Mouse (Mus musculus): ENCODE results near the gene Rbfox3. TPM values are rescaled to one million over a fixed set of nuclear protein-coding genes. Genes with fewer than 3 reads are reported as not detected.
A peak's percentile ranks its signal among the peaks of the same experiment; 100 is the strongest.

The Rbfox3 gene
- total RNA-seq, 2 experiments from 2014 or later: 3.4 to 4.3 TPM

DNA sequence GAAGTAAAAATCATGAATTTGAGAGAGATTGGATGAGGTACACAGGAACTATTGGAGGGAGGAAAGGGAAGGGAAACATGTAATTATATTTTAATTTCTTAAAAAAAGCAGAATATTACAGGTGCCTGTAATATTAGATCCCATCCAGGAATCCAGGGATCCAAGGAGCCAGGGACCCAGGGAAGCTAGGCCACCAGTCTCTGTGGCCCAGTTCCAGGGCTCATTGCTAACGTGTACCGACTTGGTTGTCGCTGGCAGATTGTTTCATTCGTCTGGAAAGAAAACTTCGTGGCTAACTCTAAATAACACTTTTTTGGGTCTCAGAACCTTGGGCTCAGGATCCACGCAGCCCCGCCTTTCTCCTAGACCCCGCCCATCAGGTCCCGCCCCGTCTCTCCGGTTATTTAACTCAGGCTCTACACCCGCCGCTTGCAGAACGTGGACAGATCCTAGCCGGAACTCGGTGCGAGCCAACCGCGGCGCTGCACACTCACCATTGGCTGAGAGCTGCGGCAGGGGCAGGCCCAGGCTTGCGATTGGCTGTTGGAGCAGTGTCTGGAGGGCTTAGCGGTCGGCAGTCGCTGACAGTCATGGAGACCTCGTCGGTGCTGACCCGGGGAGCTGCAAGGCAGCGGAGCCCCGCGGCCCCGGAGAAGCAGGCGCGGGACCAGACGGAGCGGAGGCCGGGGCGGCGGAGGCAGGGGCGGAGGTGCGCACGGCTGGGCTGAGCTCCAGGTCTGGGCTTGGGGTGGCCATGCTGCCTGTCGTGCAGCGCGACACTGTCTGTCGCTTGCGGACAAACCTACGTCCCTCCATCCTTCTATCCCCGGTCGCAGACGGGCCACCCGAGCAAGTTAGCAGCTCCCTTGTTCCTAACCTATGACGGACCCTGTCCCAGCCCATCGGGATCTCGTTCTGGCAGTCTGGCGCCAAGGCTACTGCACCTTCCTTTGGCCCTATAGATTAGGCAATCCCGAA is 434.7 kb downstream of the Rbfox3 start, which contains the start of gene Engase:
Gene Engase, plus strand, starts transcription at position 434 of the 978 bp plus-strand sequence.
- DNase-seq: peak; percentile 98

DNA sequence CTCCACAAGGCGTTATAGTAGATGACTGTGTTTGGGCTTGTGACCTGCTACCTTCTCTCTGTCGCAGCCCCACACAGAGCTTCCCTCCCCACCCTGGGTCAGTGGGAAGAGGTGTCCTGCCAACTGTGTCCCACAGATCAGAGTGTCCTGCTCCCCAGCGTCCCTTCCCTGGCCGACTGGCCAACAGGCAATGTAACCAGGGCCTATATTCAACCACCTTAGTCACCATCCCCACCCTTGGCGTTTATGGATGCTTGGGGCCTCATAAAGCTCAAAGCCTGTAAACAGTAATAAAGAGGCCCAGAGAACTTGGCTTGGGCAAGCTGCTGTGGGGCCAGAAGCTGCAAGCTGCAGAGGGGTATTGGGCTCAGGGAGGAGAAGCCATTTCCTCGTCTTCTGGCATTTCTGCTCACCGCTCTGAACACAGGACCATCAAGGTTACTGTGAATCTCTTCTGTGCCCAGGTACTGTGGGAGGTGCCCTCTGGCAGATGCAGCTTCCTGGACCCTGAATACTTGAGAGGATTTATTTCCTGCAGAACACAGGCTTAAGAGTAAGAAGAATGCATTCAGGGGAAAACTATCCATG is 435.8 kb downstream of the Rbfox3 start:
- DNase-seq: no peak

GRCm38 (mm10) chr11:118473842-118474500 is 437.4 kb downstream of the Rbfox3 start:
- DNase-seq: no peak

GRCm38 (mm10) chr11:118473161-118473560 is 438.2 kb downstream of the Rbfox3 start:
- DNase-seq: no peak

DNA sequence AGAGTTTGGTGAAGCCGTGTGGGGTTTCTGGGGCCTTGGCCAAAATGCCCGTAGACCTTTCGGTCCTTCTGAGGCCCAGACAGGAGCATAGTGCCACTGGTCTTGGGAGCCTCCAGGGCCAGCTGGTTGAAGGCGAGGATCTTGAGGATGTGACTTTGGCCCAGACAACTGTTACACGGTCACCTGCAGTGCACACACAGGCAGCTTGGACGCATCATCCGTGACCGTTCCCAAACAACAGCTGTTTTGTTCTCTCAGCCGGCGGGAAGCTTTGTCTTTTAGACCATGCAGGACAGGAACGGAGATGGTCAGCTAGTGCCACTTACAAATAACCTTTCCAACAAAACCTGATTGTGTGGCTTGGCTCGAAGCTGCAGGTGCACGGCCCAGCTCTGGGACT is 439.7 kb downstream of the Rbfox3 start:
- DNase-seq: no peak

- no peak for DNase-seq
These were observed 441.0 kb downstream of the Rbfox3 start for GRCm38 (mm10) chr11:118470234-118470966.

DNA sequence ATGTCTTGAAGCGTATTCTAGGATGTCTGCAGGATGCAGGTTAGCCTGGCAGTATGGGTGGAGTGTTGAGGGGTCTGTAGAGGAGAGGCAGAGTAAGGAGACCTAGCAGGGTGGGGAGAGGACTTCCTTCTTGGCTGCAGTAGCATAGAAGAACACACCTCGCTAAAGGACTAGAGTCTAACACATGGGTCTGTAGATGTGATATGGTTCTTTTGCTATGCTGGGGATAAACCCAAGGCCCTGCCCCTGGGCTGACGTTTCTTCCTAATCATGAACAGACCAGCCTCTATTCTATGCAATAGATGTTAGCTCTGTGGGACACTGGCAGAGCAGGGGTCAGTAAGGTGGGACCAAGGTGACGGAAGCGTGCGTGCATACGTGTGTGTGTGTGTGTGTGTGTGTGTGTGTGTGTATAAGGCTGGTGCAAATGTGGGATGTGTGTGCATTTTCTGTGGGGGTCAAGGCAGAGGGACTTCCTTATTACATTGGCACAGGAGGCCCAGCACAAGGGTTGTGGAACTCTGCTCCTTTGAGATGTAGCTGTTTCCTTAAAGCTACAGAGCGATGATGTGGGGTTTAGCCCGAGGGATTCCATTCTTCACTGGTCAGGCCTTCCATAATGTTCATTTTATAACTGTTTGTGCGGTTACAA is 441.8 kb downstream of the Rbfox3 start:
- no peak for DNase-seq

DNA sequence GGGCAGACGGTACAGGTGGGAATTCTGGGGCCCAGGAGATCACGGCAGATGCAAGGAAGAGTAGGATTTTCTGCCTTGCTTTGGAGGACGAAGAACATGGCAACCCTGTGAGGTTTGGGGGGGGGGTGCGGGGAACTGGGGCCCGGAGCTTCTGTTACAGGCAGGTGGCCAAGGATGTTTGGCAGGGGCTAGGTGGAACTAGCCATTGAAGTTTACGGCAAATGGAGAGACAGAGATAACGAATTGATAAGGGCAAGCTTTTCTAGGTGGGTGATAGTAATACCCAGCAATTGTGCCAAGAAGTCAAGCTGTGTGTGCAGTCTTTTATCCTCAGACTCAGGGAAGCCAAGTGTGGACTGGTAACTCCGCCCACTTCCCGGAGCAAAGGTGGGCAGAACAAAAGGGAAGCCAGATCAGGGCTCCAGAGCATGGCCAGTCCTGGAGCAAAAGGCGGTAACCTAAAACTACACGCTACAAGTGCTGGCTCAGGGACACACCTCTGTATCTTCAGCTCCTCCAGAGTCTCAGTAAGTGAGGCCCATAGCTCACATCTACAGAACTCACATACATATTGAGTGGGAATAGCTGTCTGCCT is 443.9 kb downstream of the Rbfox3 start:
- DNase-seq: no peak

GRCm38 (mm10) chr11:118460280-118460679 is 451.1 kb downstream of the Rbfox3 start:
- no peak for DNase-seq

GRCm38 (mm10) chr11:118459536-118459935 is 451.9 kb downstream of the Rbfox3 start:
- no peak for DNase-seq

DNA sequence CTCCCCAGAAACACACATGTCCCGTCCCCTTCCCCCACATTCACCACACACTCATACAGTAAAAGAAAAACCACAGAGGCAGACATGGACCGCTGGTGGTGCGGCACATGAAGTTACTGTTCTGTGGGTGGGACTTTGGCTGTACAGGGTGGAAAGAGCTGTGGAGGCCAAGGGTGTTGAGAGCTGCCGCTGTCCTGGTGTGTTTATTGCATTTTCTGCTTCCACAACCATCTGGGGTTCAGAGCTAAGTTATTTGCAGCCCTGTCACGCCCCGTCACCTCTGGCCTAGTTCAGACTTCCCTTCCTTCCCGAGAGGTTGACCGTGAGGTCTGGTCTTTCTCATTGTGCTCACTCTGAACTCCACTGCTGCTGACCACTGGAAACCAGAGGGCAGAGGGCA is 452.3 kb downstream of the Rbfox3 start:
- DNase-seq: peak; percentile 68

DNA sequence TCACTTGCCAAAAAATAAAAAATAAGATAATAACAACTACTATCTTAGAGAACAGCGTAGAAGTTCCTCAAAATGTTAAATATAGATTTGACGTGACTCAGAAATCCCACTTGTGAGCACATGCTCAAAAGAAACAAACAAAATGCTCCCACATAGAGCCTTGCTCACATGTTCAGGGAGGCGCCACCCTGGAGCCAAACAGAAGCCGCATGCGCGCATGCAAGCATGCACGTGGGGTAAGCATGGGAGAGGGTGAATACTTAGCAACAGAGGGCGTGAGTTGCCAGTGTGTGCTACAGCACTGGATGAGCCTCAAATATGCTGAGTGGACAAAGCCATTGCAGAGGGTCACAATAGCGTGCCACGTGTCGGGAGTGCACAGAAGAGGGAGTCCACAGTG is 454.5 kb downstream of the Rbfox3 start:
- DNase-seq: no peak

GRCm38 (mm10) chr11:118455788-118456187 is 455.6 kb downstream of the Rbfox3 start:
- DNase-seq: no peak

- DNase-seq: peak; percentile 50
These were observed 457.3 kb downstream of the Rbfox3 start for GRCm38 (mm10) chr11:118453886-118454671.

GRCm38 (mm10) chr11:118452955-118453354 is 458.4 kb downstream of the Rbfox3 start:
- no peak for DNase-seq

DNA sequence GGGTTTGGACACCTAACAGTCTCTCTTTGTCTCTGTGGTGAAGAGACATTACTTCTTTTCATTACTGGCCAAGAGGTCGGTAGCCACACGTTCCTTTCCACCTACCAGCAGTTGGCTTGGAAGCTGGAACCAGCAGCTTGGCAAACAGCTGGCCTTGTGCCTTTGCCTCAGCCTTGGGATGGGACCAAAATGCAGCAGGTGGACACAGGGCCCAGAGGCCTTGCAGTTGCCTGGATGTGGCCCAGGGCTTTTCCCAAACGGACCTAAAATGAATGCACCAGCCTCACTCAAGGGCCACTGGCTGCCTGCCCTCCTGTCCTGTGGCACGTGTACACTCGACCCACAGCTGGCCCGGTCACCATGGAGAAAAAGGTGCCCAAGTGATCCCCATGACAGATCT is 460.2 kb downstream of the Rbfox3 start:
- DNase-seq: peak; percentile 73

GRCm38 (mm10) chr11:118448385-118448784 is 463.0 kb downstream of the Rbfox3 start:
- DNase-seq: peak; percentile 57

- no peak for DNase-seq
These were observed 464.1 kb downstream of the Rbfox3 start for GRCm38 (mm10) chr11:118447346-118447745.

DNA sequence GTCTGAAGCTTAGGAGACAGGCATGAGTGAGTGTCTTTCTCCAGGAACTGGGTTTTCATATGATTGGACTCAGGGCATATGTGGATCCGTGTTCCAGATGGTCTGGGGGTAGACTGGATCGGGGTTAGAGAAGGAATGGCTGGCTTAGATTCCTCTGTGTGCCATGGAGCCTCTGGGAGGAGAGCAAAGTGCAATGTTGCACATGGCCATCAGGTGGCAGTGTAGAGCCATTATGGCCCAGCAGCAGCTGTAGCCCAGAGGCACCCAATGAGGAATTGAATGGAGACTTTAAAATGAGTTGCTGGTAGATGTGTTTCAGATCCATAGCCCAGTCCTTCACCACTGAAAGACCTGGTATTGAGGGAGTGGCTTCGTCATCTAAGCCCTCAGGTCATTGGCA is 465.6 kb downstream of the Rbfox3 start:
- peak; percentile 82 for DNase-seq
